Mouse (Mus musculus): ENCODE measurements around the gene Fyb.
A peak's percentile ranks its signal among the peaks of the same experiment; 100 is the strongest.

The Fyb gene

GRCm38 (mm10) chr15:6658081-6658480, 135.4 kb downstream of the Fyb start:
- no peak for DNase-seq (ENCODE audit: low spot score in 2 of 2)

- DNase-seq (ENCODE audit: low spot score in 2 of 2): no peak
These were observed 139.3 kb downstream of the Fyb start for GRCm38 (mm10) chr15:6661951-6662350.

GRCm38 (mm10) chr15:6663991-6664390, 141.3 kb downstream of the Fyb start:
- DNase-seq (ENCODE audit: low spot score in 2 of 2): no peak

- DNase-seq (ENCODE audit: low spot score in 2 of 2): no peak
These were observed 143.4 kb downstream of the Fyb start for GRCm38 (mm10) chr15:6666072-6666471.

- no peak for DNase-seq (ENCODE audit: low spot score in 2 of 2)
These were observed 146.3 kb downstream of the Fyb start for GRCm38 (mm10) chr15:6668793-6669437.

- DNase-seq (ENCODE audit: low spot score in 2 of 2): no peak
These were observed 155.8 kb downstream of the Fyb start for GRCm38 (mm10) chr15:6678479-6678878.

- DNase-seq (ENCODE audit: low spot score in 2 of 2): no peak
These were observed 179.5 kb downstream of the Fyb start for GRCm38 (mm10) chr15:6702164-6702563.

- no peak for DNase-seq (ENCODE audit: low spot score in 2 of 2)
These were observed 182.8 kb downstream of the Fyb start for GRCm38 (mm10) chr15:6705351-6705901.

GRCm38 (mm10) chr15:6707551-6707935, 184.9 kb downstream of the Fyb start:
- peak; percentile 55 to 68 for DNase-seq (ENCODE audit: low spot score in 2 of 2)

- DNase-seq (ENCODE audit: low spot score in 2 of 2): peak; percentile 65 to 76
These were observed 185.4 kb downstream of the Fyb start, which contains the start of gene Rictor for GRCm38 (mm10) chr15:6707936-6708525. Gene Rictor, plus strand, starts transcription at chr15:6708379.

GRCm38 (mm10) chr15:6708526-6709441, 186.1 kb downstream of the Fyb start:
- DNase-seq (ENCODE audit: low spot score in 2 of 2): no peak

- no peak for DNase-seq (ENCODE audit: low spot score in 2 of 2)
These were observed 187.0 kb downstream of the Fyb start for GRCm38 (mm10) chr15:6709618-6710017.

GRCm38 (mm10) chr15:6710341-6710740, 187.7 kb downstream of the Fyb start:
- DNase-seq (ENCODE audit: low spot score in 2 of 2): no peak

GRCm38 (mm10) chr15:6711226-6711625, 188.6 kb downstream of the Fyb start:
- no peak for DNase-seq (ENCODE audit: low spot score in 2 of 2)
